Mouse (Mus musculus): ENCODE data around the gene Casq2. TPM values are rescaled to one million over a fixed set of nuclear protein-coding genes. Genes with fewer than 3 reads are reported as not detected.

Casq2 gene
- polyA plus RNA-seq, 1 experiment: 482 TPM

DNA sequence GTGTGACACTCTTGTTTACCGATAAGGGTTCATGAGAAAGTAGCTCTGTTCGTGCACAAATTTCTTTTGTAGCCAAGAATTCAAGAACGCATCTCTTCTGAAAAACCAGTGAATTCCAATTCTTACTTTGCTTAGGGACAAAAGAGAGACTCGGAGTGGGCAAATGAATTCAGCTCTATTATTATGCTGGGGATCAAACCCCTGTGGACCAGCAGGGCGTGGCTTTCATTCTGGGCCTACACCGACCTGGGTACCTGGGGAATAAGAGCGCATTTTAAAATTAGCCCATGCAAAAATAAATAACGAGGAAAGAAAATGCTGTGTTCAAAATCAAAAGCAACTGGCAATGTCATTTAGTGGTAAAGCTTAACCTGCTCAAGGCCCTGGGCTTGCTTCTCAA, 32.9 kb upstream of the Casq2 start:
- Histone ChIP-seq H3K36me3 (ENCODE audit: control insufficient read depth, insufficient read depth) (no peaks in the 10 kb centered on the region), H3ac (ENCODE audit: control insufficient read depth, insufficient read length) (no peak overlapping the region), H3K27me3 (ENCODE audit: control insufficient read depth, insufficient read depth, insufficient read length) (no peaks in the 10 kb centered on the region), H3K4me3 (no peak overlapping the region), H3K79me2 (ENCODE audit: control insufficient read depth, insufficient read depth) (no peaks in the 10 kb centered on the region), H3K4me2 (ENCODE audit: low read depth) (no peak overlapping the region)
- TF ChIP-seq CEBPB (IDR thresholded peaks at IDR 0.05; ENCODE audit: insufficient read depth, poor library complexity, severe bottlenecking) (no peak), TCF3 (IDR thresholded peaks at IDR 0.05; ENCODE audit: insufficient read length, low read depth) (no peak), POLR2AphosphoS2 (IDR thresholded peaks at IDR 0.05; ENCODE audit: insufficient read length, low read depth) (no peak), MYOD1 (IDR thresholded peaks at IDR 0.05; ENCODE audit: control insufficient read depth in 1 of 3, insufficient read length in 2 of 3, low read depth in 2 of 3) (no peak), USF1 (IDR thresholded peaks at IDR 0.05; ENCODE audit: low read depth) (no peak), MYOG (IDR thresholded peaks at IDR 0.05; ENCODE audit: control insufficient read depth in 1 of 3, insufficient read depth in 1 of 3, insufficient read length in 2 of 3, low read depth in 2 of 3) (no peak), E2F4 (IDR thresholded peaks at IDR 0.05; ENCODE audit: insufficient read depth) (no peak)

DNA sequence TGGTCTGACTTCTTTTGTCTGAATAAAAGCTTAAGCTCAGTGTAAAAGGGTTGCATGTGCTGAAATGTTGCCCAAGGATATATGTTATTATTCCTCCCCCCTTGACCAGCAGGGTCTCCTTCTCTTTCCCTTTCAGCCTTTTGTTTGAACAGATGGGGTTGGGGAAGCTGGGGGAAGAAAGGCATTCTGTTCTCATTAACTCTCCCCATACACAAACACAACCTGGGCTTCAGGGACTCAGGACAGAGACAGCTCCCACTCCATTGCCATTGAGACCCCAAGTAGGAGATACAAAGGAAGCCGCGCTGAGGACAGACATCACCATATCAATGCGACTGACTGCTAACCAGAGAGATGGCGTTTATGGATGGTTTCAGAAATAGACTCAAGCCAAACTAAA, 30.3 kb upstream of the Casq2 start:
- no peak overlapping the region for H3ac ChIP-seq (ENCODE audit: control insufficient read depth, insufficient read length)
- TF ChIP-seq MYOD1 (IDR thresholded peaks at IDR 0.05; ENCODE audit: control insufficient read depth in 1 of 3, insufficient read length in 2 of 3, low read depth in 2 of 3): no peak
- TF ChIP-seq CEBPB (IDR thresholded peaks at IDR 0.05; ENCODE audit: insufficient read depth, poor library complexity, severe bottlenecking): no peak
- TF ChIP-seq SRF (IDR thresholded peaks at IDR 0.05; ENCODE audit: control insufficient read depth, insufficient read length, low read depth): no peak

GRCm38 (mm10) chr3:102060065-102060464, 26.1 kb upstream of the Casq2 start:
- Histone ChIP-seq H3K79me2 (ENCODE audit: control insufficient read depth, insufficient read depth) (no peaks in the 10 kb centered on the region), H3ac (ENCODE audit: control insufficient read depth, insufficient read length) (no peak overlapping the region)
- TF ChIP-seq POLR2A (IDR thresholded peaks at IDR 0.05; ENCODE audit: insufficient read length, low read depth) (no peak), SRF (IDR thresholded peaks at IDR 0.05; ENCODE audit: control insufficient read depth, insufficient read length, low read depth) (no peak), TCF12 (IDR thresholded peaks at IDR 0.05; ENCODE audit: insufficient read depth, poor library complexity, severe bottlenecking) (no peak), CEBPB (IDR thresholded peaks at IDR 0.05; ENCODE audit: insufficient read depth, poor library complexity, severe bottlenecking) (no peak), POLR2AphosphoS2 (IDR thresholded peaks at IDR 0.05; ENCODE audit: insufficient read length, low read depth) (no peak), E2F4 (IDR thresholded peaks at IDR 0.05; ENCODE audit: insufficient read depth) (no peak), MYOD1 (IDR thresholded peaks at IDR 0.05; ENCODE audit: control insufficient read depth in 1 of 3, insufficient read length in 2 of 3, low read depth in 2 of 3) (no peak), MAX (IDR thresholded peaks at IDR 0.05; ENCODE audit: low read depth) (no peak), MYOG (IDR thresholded peaks at IDR 0.05; ENCODE audit: control insufficient read depth in 1 of 3, insufficient read depth in 1 of 3, insufficient read length in 2 of 3, low read depth in 2 of 3) (no peak), USF1 (IDR thresholded peaks at IDR 0.05; ENCODE audit: low read depth) (no peak), REST (IDR thresholded peaks at IDR 0.05; ENCODE audit: insufficient read depth, insufficient read length) (no peak), TCF3 (IDR thresholded peaks at IDR 0.05; ENCODE audit: insufficient read length, low read depth) (no peak)

More for the DNA sequence above, 30.3 kb upstream of the Casq2 start:
- H3K79me2 ChIP-seq (ENCODE audit: control insufficient read depth, insufficient read depth): no peaks in the 10 kb centered on the region
- no peaks in the 10 kb centered on the region for H3K36me3 ChIP-seq (ENCODE audit: control insufficient read depth, insufficient read depth)
- no peak overlapping the region for H3K4me2 ChIP-seq (ENCODE audit: low read depth)
- H3K27me3 ChIP-seq (ENCODE audit: control insufficient read depth, insufficient read depth, insufficient read length): no peaks in the 10 kb centered on the region
- H3K4me3 ChIP-seq: no peak overlapping the region

GRCm38 (mm10) chr3:102061923-102062670, 24.1 kb upstream of the Casq2 start:
- Histone ChIP-seq H3K4me3 (no peak overlapping the region), H3K27me3 (ENCODE audit: control insufficient read depth, insufficient read depth, insufficient read length) (no peaks in the 10 kb centered on the region), H3K4me2 (ENCODE audit: low read depth) (no peak overlapping the region), H3K79me2 (ENCODE audit: control insufficient read depth, insufficient read depth) (no peaks in the 10 kb centered on the region), H3ac (ENCODE audit: control insufficient read depth, insufficient read length) (no peak overlapping the region), H3K36me3 (ENCODE audit: control insufficient read depth, insufficient read depth) (no peaks in the 10 kb centered on the region)
- TF ChIP-seq CEBPB (IDR thresholded peaks at IDR 0.05; ENCODE audit: insufficient read depth, poor library complexity, severe bottlenecking) (no peak), TCF12 (IDR thresholded peaks at IDR 0.05; ENCODE audit: insufficient read depth, poor library complexity, severe bottlenecking) (no peak), POLR2A (IDR thresholded peaks at IDR 0.05; ENCODE audit: insufficient read length, low read depth) (no peak), MAX (IDR thresholded peaks at IDR 0.05; ENCODE audit: low read depth) (no peak), MYOD1 (IDR thresholded peaks at IDR 0.05; ENCODE audit: control insufficient read depth in 1 of 3, insufficient read length in 2 of 3, low read depth in 2 of 3) (no peak), POLR2AphosphoS2 (IDR thresholded peaks at IDR 0.05; ENCODE audit: insufficient read length, low read depth) (no peak), REST (IDR thresholded peaks at IDR 0.05; ENCODE audit: insufficient read depth, insufficient read length) (no peak)

More at GRCm38 (mm10) chr3:102060065-102060464, 26.1 kb upstream of the Casq2 start:
- Histone ChIP-seq H3K4me2 (ENCODE audit: low read depth) (no peak overlapping the region), H3K4me3 (no peak overlapping the region), H3K36me3 (ENCODE audit: control insufficient read depth, insufficient read depth) (no peaks in the 10 kb centered on the region), H3K27me3 (ENCODE audit: control insufficient read depth, insufficient read depth, insufficient read length) (no peaks in the 10 kb centered on the region)

DNA sequence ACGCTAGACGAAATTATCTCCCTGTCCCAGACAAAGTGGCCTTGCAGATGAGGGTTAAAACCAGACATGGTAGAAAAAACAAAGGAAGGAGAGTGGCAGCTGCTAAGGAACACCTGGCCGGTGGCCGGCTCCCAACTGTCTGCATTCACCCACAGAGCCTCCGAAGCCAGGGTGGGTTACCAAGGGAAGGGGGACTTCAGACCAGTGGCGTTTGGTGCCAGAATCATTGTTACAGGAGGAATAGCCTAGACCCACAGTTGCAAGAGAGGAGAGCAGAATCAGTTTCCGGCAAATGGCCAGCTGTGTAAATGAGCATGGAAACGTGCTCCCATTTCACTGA, 23.6 kb upstream of the Casq2 start:
- Histone ChIP-seq H3K4me3 (no peak overlapping the region), H3K79me2 (ENCODE audit: control insufficient read depth, insufficient read depth) (no peaks in the 10 kb centered on the region), H3K36me3 (ENCODE audit: control insufficient read depth, insufficient read depth) (no peaks in the 10 kb centered on the region), H3K4me2 (ENCODE audit: low read depth) (no peak overlapping the region), H3K27me3 (ENCODE audit: control insufficient read depth, insufficient read depth, insufficient read length) (no peaks in the 10 kb centered on the region), H3ac (ENCODE audit: control insufficient read depth, insufficient read length) (no peak overlapping the region)
- TF ChIP-seq TCF12 (IDR thresholded peaks at IDR 0.05; ENCODE audit: insufficient read depth, poor library complexity, severe bottlenecking): no peak
- no peak for TF ChIP-seq REST (IDR thresholded peaks at IDR 0.05; ENCODE audit: insufficient read depth, insufficient read length)
- peak in 1 of 3 experiments; percentile 22 for TF ChIP-seq MYOG (IDR thresholded peaks at IDR 0.05; ENCODE audit: control insufficient read depth in 1 of 3, insufficient read depth in 1 of 3, insufficient read length in 2 of 3, low read depth in 2 of 3)
- TF ChIP-seq MYOD1 (IDR thresholded peaks at IDR 0.05; ENCODE audit: control insufficient read depth in 1 of 3, insufficient read length in 2 of 3, low read depth in 2 of 3): peak in 1 of 3 experiments; percentile 42

All from myocyte (in vitro differentiated cells).